Mouse (Mus musculus) kidney, embryonic 14.5 days (tissue): ENCODE measurements around the gene Sult4a1. TPM values are rescaled to one million over a fixed set of nuclear protein-coding genes. Genes with fewer than 3 reads are reported as not detected.

Experiments
- ATAC-seq: fragments of 200-750 bp; cut with Nextera tagmentation; 2 replicates; pipeline ENCODE4 v1.8.0; 2017; ENCODE audit warnings: moderate number of reproducible peaks, mild to moderate bottlenecking, moderate TSS enrichment, moderate library complexity; ENCODE audit not compliant: low FRiP score, low TSS enrichment
- H3K27ac ChIP-seq: fragments of 300-500 bp; sonication (generic); 2 replicates; pipeline ENCODE4 v1.5.1; 2014; ENCODE audit warnings: low read depth, mild to moderate bottlenecking, low read length, moderate library complexity, mixed read lengths
- H3K27me3 ChIP-seq: fragments of 300-500 bp; sonication (generic); 2 replicates; pipeline ENCODE4 v1.6.1; 2014; ENCODE audit warnings: mild to moderate bottlenecking, low read length; ENCODE audit not compliant: control insufficient read depth, insufficient read depth
- H3K36me3 ChIP-seq: fragments of 300-500 bp; sonication (generic); 2 replicates; pipeline ENCODE4 v1.6.1; 2014; ENCODE audit warnings: low read length, mixed read lengths; ENCODE audit not compliant: control insufficient read depth, insufficient read depth
- H3K4me1 ChIP-seq: fragments of 300-500 bp; sonication (generic); 2 replicates; pipeline ENCODE4 v1.6.1; 2014; ENCODE audit warnings: low read length, mixed read lengths; ENCODE audit not compliant: control insufficient read depth, insufficient read depth
- H3K4me2 ChIP-seq: fragments of 300-500 bp; sonication (generic); replicated peaks from 2 replicates; pipeline ENCODE4 v1.6.1; 2014; ENCODE audit warnings: low read depth, mild to moderate bottlenecking, low read length
- H3K4me3 ChIP-seq: fragments of 300-500 bp; sonication (generic); 2 replicates; pipeline ENCODE4 v1.5.1; 2014; ENCODE audit warnings: mild to moderate bottlenecking, low read length
- H3K9ac ChIP-seq: fragments of 300-500 bp; sonication (generic); 2 replicates; pipeline ENCODE4 v1.6.1; 2014; ENCODE audit warnings: low read depth, mild to moderate bottlenecking, low read length, moderate library complexity
- H3K9me3 ChIP-seq: fragments of 300-500 bp; sonication (generic); 2 replicates; pipeline ENCODE4 v1.6.1; 2016; ENCODE audit warnings: low read length; ENCODE audit not compliant: control insufficient read depth
- WGBS: fragments of 180-500 bp; shearing (Covaris S2); extraction: QIAGEN DNeasy Blood & Tissue Kit; methylation state at CpG from one replicate; pipeline ENCODE4 v1.1.7; 2014; 5-methylcytosine and 5-hydroxymethylcytosine counted together
- polyA plus RNA-seq: library from polyadenylated mRNA; unstranded; fragments of >200 nt; fragmentation: Nextera tagmentation; extraction: Ambion mirVana; gene quantifications from 2 replicates; pipeline ENCODE4 v1.2.1, GENCODE M21; 2014

Sult4a1 gene
- polyA plus RNA-seq, 1 experiment from 2014 or later: 0.28 TPM

- ATAC-seq: no peak
- H3K27ac ChIP-seq: no peak overlapping the region
- no peaks in the 10 kb centered on the region for H3K36me3 ChIP-seq
- WGBS: 53% methylated on average over 16 of the region's 16 CpGs
- no peak overlapping the region for H3K4me3 ChIP-seq
- no peak overlapping the region for H3K9ac ChIP-seq
- H3K4me1 ChIP-seq: no peaks in the 10 kb centered on the region
- no peak overlapping the region for H3K4me2 ChIP-seq
- H3K9me3 ChIP-seq: no peaks in the 10 kb centered on the region
- H3K27me3 ChIP-seq: no peaks in the 10 kb centered on the region
Observed at GRCm38 (mm10) chr15:84131096-84131786, 25.7 kb upstream of the Sult4a1 start.

GRCm38 (mm10) chr15:84126871-84127270, 21.3 kb upstream of the Sult4a1 start:
- Histone ChIP-seq H3K4me3 (no peak overlapping the region), H3K27me3 (no peaks in the 10 kb centered on the region), H3K4me1 (no peaks in the 10 kb centered on the region), H3K9me3 (no peaks in the 10 kb centered on the region), H3K4me2 (no peak overlapping the region), H3K27ac (no peak overlapping the region), H3K36me3 (no peaks in the 10 kb centered on the region), H3K9ac (no peak overlapping the region)
- no peak for ATAC-seq
- WGBS: 39% methylated on average over 5 of the region's 5 CpGs

- no peak overlapping the region for H3K4me3 ChIP-seq
- H3K9ac ChIP-seq: no peak overlapping the region
- no peak for ATAC-seq
- H3K9me3 ChIP-seq: no peaks in the 10 kb centered on the region
- no peak overlapping the region for H3K27ac ChIP-seq
- H3K4me2 ChIP-seq: no peak overlapping the region
- no peaks in the 10 kb centered on the region for H3K27me3 ChIP-seq
- 77% methylated on average over 4 of the region's 4 CpGs for WGBS
- no peaks in the 10 kb centered on the region for H3K4me1 ChIP-seq
- H3K36me3 ChIP-seq: no peaks in the 10 kb centered on the region
Observed at GRCm38 (mm10) chr15:84126447-84126846, 20.9 kb upstream of the Sult4a1 start.

DNA sequence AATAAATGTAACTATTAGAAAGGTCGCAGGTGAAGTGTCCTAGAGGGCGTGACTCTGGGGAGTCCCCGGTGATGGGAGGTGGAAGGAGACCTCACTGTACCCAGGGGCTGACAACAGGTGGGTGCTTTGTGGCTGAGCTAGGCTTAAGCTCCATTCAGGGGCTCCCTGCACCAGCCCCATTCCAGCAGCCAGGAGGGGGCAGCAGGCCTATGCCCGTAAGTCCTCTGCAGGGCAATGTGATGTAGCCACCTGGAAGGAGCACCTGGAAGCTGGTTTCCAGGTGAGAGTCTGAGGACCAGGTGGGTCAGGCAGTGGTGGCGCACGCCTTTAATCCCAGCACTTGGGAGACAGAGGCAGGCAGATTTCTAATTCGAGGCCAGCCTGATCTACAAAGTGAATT, 18.5 kb upstream of the Sult4a1 start:
- no peaks in the 10 kb centered on the region for H3K36me3 ChIP-seq
- H3K9me3 ChIP-seq: no peaks in the 10 kb centered on the region
- 67% methylated on average over 7 of the region's 7 CpGs for WGBS
- no peaks in the 10 kb centered on the region for H3K4me1 ChIP-seq
- H3K9ac ChIP-seq: no peak overlapping the region
- no peak overlapping the region for H3K4me3 ChIP-seq
- H3K27me3 ChIP-seq: no peaks in the 10 kb centered on the region
- H3K4me2 ChIP-seq: no peak overlapping the region
- ATAC-seq: no peak
- no peak overlapping the region for H3K27ac ChIP-seq

- H3K27me3 ChIP-seq: no peaks in the 10 kb centered on the region
- no peaks in the 10 kb centered on the region for H3K4me1 ChIP-seq
Observed at GRCm38 (mm10) chr15:84123075-84123474, 17.5 kb upstream of the Sult4a1 start, which contains the start of gene Pnpla5. Gene Pnpla5 (minus strand): TSS chr15:84123175.

GRCm38 (mm10) chr15:84121036-84121435, 15.5 kb upstream of the Sult4a1 start:
- no peak overlapping the region for H3K27ac ChIP-seq
- H3K36me3 ChIP-seq: no peaks in the 10 kb centered on the region
- no peak overlapping the region for H3K4me2 ChIP-seq
- no peak overlapping the region for H3K4me3 ChIP-seq
- H3K9ac ChIP-seq: no peak overlapping the region
- ATAC-seq: no peak
- no peaks in the 10 kb centered on the region for H3K27me3 ChIP-seq
- no peaks in the 10 kb centered on the region for H3K4me1 ChIP-seq
- 80% methylated on average over 7 of the region's 7 CpGs for WGBS
- no peaks in the 10 kb centered on the region for H3K9me3 ChIP-seq

More at GRCm38 (mm10) chr15:84123075-84123474, 17.5 kb upstream of the Sult4a1 start, which contains the start of gene Pnpla5:
- H3K9me3 ChIP-seq: no peaks in the 10 kb centered on the region
- no peak within 1 kb of the TSS for H3K27ac ChIP-seq
- ATAC-seq: no peak
- no peaks in the 10 kb centered on the region for H3K36me3 ChIP-seq
- no peak within 1 kb of the TSS for H3K4me2 ChIP-seq
- 70% methylated on average over 8 of the region's 8 CpGs for WGBS
- H3K9ac ChIP-seq: no peak within 1 kb of the TSS
- no peak within 1 kb of the TSS for H3K4me3 ChIP-seq

DNA sequence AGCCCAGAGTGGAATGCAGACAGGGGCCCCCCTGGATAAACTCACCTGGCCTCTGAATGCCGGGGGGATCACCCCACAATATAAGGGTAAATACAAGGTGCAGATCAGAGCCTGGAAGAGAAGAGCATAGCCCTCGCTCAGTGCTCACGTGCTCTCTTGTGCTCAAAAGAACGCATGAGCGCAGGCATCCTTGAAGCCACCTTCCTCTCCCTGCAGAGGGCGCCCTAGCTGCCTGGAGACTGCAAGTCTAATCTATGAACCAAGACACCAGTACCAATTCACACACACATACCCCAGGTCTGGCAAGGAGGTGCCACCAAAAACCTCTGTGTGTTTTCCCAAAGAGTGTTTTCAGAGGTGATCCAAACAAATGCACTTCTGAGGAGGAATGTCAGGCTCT, 15.1 kb upstream of the Sult4a1 start:
- H3K9ac ChIP-seq: no peak overlapping the region
- no peak overlapping the region for H3K27ac ChIP-seq
- no peaks in the 10 kb centered on the region for H3K36me3 ChIP-seq
- no peak overlapping the region for H3K4me2 ChIP-seq
- H3K4me1 ChIP-seq: no peaks in the 10 kb centered on the region
- no peaks in the 10 kb centered on the region for H3K27me3 ChIP-seq
- H3K4me3 ChIP-seq: no peak overlapping the region
- WGBS: 31% methylated on average over 6 of the region's 6 CpGs
- no peaks in the 10 kb centered on the region for H3K9me3 ChIP-seq
- no peak for ATAC-seq

DNA sequence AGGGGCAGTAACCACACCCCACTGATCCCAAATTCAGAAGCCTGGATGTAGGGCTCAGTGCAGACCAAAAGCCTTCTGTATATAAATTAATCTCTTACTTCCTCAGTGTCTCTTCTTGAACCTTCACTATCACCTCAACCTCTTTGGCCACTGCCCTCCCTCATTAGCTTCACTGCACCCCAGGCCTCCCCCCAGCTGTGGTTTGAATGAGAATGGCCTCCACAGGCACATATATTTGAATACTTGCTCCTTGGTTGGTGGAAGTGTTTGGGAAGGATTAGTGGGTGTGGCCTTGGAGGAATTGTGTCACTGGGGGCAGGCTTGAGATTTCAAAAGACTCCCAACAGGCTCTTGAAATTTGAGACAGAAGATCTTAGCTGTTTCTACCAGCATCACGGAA, 10.9 kb upstream of the Sult4a1 start:
- no peak for ATAC-seq
- H3K9me3 ChIP-seq: no peaks in the 10 kb centered on the region
- 77% methylated on average over 1 of the region's 1 CpGs for WGBS

GRCm38 (mm10) chr15:84115727-84116126, 10.2 kb upstream of the Sult4a1 start:
- Histone ChIP-seq H3K27ac (no peak overlapping the region), H3K4me1 (no peaks in the 10 kb centered on the region), H3K4me3 (no peak overlapping the region), H3K36me3 (no peaks in the 10 kb centered on the region), H3K9me3 (no peaks in the 10 kb centered on the region), H3K9ac (no peak overlapping the region), H3K4me2 (no peak overlapping the region), H3K27me3 (no peaks in the 10 kb centered on the region)
- WGBS: 70% methylated on average over 5 of the region's 5 CpGs
- no peak for ATAC-seq

More for the DNA sequence above, 10.9 kb upstream of the Sult4a1 start:
- H3K4me1 ChIP-seq: no peaks in the 10 kb centered on the region
- H3K4me2 ChIP-seq: no peak overlapping the region
- H3K27me3 ChIP-seq: no peaks in the 10 kb centered on the region
- H3K9ac ChIP-seq: no peak overlapping the region
- no peak overlapping the region for H3K27ac ChIP-seq
- no peak overlapping the region for H3K4me3 ChIP-seq
- H3K36me3 ChIP-seq: no peaks in the 10 kb centered on the region
